Mouse (Mus musculus) megakaryocyte, embryonic 14.5 days (primary cell): ENCODE results near the gene Fxr2.

Experiments
- FLI1 ChIP-seq: IDR thresholded peaks from 2 replicates; pipeline ENCODE4 v1.6.1; 2012; ENCODE audit warnings: low read length, inconsistent platforms, mixed read lengths
- GATA1 ChIP-seq: IDR thresholded peaks from 3 replicates; pipeline ENCODE4 v1.6.1; 2012; ENCODE audit warnings: mixed read lengths, low read length, inconsistent platforms, borderline replicate concordance

DNA sequence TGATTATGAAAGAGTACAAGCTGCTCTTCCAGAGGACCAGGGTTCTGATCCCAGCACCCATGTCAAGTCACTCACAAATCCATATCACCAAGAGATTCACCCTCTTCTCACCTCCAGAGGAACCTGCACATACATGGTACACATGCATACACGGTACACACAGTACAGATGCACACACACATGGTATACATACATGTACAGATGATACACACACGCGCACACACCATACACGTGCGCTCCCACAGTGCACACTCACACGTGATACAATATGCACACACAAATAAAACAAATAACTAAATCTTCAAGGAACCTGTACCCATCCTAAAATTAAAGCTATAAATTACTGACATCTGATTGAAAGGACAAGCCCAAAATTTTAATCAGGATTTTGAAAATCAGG is 37.9 kb upstream of the Fxr2 start:
- TF ChIP-seq GATA1 (no peak), FLI1 (no peak)
